Mouse (Mus musculus) brain, embryonic 14.5 days (tissue): Measurements from ENCODE around the gene Prl2c3.
"Not testable (repeated sequence)": the region's sequence is repeated elsewhere in the genome, so short reads cannot be mapped to it uniquely, and the experiment has no call there.

Experiments used
- CTCF ChIP-seq: fragments of 200-500 bp; IDR thresholded peaks from 2 replicates; pipeline ENCODE4 v1.5.1; 2012; ENCODE audit warnings: inconsistent platforms, mild to moderate bottlenecking, moderate library complexity, borderline replicate concordance; ENCODE audit not compliant: insufficient read depth, insufficient read length; ENCODE audit errors: extremely low read depth
- POLR2A ChIP-seq: fragments of 200-500 bp; IDR thresholded peaks from 2 replicates; pipeline ENCODE4 v1.6.1; 2012; ENCODE audit warnings: mild to moderate bottlenecking, inconsistent platforms, borderline replicate concordance; ENCODE audit not compliant: poor library complexity, insufficient read depth, insufficient read length, severe bottlenecking; ENCODE audit errors: extremely low read depth

DNA sequence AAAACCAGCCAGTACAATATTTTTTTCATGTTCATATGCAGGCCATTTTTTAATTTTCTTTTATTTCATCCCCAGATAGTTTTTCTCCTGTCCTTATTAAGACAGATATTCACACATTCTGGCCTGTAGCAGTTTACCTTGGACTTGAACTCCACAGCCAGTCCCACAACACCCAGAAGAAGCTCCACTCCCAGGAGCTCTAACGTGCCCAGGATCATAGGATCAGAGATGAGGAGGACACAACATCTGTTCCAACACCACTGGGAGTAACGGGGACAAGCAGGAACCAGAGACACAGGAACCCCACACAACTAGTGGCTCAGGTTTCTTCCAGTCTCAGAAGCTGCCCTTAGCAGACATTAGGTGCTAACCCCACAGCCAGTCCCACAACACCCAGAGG is 37.7 kb upstream of the Prl2c3 start:
- not testable (repeated sequence) for TF ChIP-seq POLR2A, CTCF
